In genomic region chr11:4972967-4973870, GRCm38 (mm10) we compare ENCODE assay signal across 9 mouse cellular contexts. TPM values are rescaled to one million over a fixed set of nuclear protein-coding genes. Genes with fewer than 3 reads are reported as not detected.
DNase-seq lines count a peak whose midpoint lies in the region; ATAC-seq and TF ChIP-seq lines count a peak whose summit lies in the region.
"Had no signal": no experiment of that assay in that cellular context is flagged by ENCODE, and none has a peak within 500 bp of the region (broad histone marks: within the 10 kb centered on the region; RNA-seq: fewer than 3 reads in every experiment).

No protein-coding gene starts in this region.

- no peak for DNase-seq in cerebellum, adult 11-12 months
- DNase-seq in cerebellum, adult 11 months: peak; percentile 35
- DNase-seq in kidney, postnatal 14 days: peak; percentile 71
- peak; percentile 84 for DNase-seq in lung, embryonic 14.5 days
- DNase-seq in right cerebral cortex, postnatal 10 days (ENCODE audit: low spot score in 2 of 2): peak; percentile 64 to 68

- H3K27ac ChIP-seq in lung, embryonic 14.5 days (ENCODE audit: low read depth): no peak overlapping the region; the same call in 1 of the 2 replicates
- H3K27ac ChIP-seq: limb, embryonic 12.5 days had no signal

- H3K4me1 ChIP-seq in E14TG2a.4 (replicated peaks; ENCODE audit: low read depth, low read length): peaks cover 9% of the 10 kb centered on the region; the same call in 1 of the 2 replicates
- H3K4me1 ChIP-seq in lung, embryonic 14.5 days (ENCODE audit: insufficient read depth): no peaks in the 10 kb centered on the region
- H3K4me1 ChIP-seq: limb, embryonic 12.5 days had no signal

- H3K36me3 ChIP-seq in E14TG2a.4 (ENCODE audit: insufficient read depth, low read length): no peaks in the 10 kb centered on the region
- H3K36me3 ChIP-seq in lung, embryonic 14.5 days (ENCODE audit: insufficient read depth): no peaks in the 10 kb centered on the region
- H3K36me3 ChIP-seq: limb, embryonic 12.5 days had no signal

- peak; percentile 74 for ATAC-seq in cerebellum, adult (ENCODE audit: insufficient number of reproducible peaks, low FRiP score, low TSS enrichment)
- peak; percentile 89 for ATAC-seq in frontal cortex, adult (ENCODE audit: low TSS enrichment)
- 0 out of 2 replicates have a peak, but pooled peaks have one; percentile 47 for ATAC-seq in lung, embryonic 14.5 days (ENCODE audit: insufficient read depth)

- H3K4me2 ChIP-seq in lung, embryonic 14.5 days: no peak overlapping the region
- H3K4me2 ChIP-seq: limb, embryonic 12.5 days had no signal

- 59% methylated on average over 13 of the region's 13 CpGs for WGBS in lung, embryonic 14.5 days

- peak; percentile 62 for TF ChIP-seq CTCF in E14TG2a.4 (conservative IDR thresholded peaks at IDR 0.05; ENCODE audit: low read length)
- TF ChIP-seq CTCF in lung, embryonic 14.5 days (IDR thresholded peaks at IDR 0.05; ENCODE audit: low read depth): peak; percentile 91

- H3K9ac ChIP-seq in lung, embryonic 14.5 days: peak overlapping the region; percentile 13; the same call in 1 of the 2 replicates
- H3K9ac ChIP-seq: limb, embryonic 12.5 days had no signal

- H3K27me3 ChIP-seq in E14TG2a.4 (ENCODE audit: insufficient read depth, low read length): peaks cover 8% of the 10 kb centered on the region; the same call in 1 of the 2 replicates
- H3K27me3 ChIP-seq in lung, embryonic 14.5 days (ENCODE audit: insufficient read depth, low read length): no peaks in the 10 kb centered on the region

- H3K4me3 ChIP-seq in E14TG2a.4 (replicated peaks; ENCODE audit: low read length): no peak overlapping the region
- no peak overlapping the region for H3K4me3 ChIP-seq in lung, embryonic 14.5 days (ENCODE audit: low read depth, low read length)
- H3K4me3 ChIP-seq: limb, embryonic 12.5 days had no signal

- H3K9me3 ChIP-seq in E14TG2a.4 (ENCODE audit: low read length): no peaks in the 10 kb centered on the region
- H3K9me3 ChIP-seq in lung, embryonic 14.5 days (ENCODE audit: low read depth, low read length): no peaks in the 10 kb centered on the region
- H3K9me3 ChIP-seq: limb, embryonic 12.5 days had no signal

RNA-seq across cellular contexts. Expression of gene Ap1b1, which starts 13.4 kb away (rescaled TPM):
- 45.6 and 48.9 TPM in 2 replicates for polyA plus RNA-seq in lung, embryonic 14.5 days (2014; fragmentation: Nextera tagmentation; extraction: Ambion mirVana)

RNA-seq across cellular contexts. Expression of gene Nefh, which starts 25.4 kb away (rescaled TPM):
- 0.35 and 0.36 TPM in 2 replicates for polyA plus RNA-seq in lung, embryonic 14.5 days (2014; fragmentation: Nextera tagmentation; extraction: Ambion mirVana)
